Mouse (Mus musculus) ES-Bruce4 (cell line): ENCODE measurements around the gene Lrrk1.

ENCODE experiments used
- CTCF ChIP-seq: IDR thresholded peaks from one replicate; pipeline ENCODE4 v1.8.1; 2011; ENCODE audit warnings: low read depth, low read length
- EP300 ChIP-seq: IDR thresholded peaks from 2 replicates; pipeline ENCODE4 v1.6.1; 2011; ENCODE audit warnings: low read depth, low read length; ENCODE audit not compliant: insufficient read depth
- POLR2A ChIP-seq: IDR thresholded peaks from one replicate; pipeline ENCODE4 v1.8.1; 2011; ENCODE audit warnings: low read length; ENCODE audit not compliant: insufficient read depth

- no peak for TF ChIP-seq POLR2A
- TF ChIP-seq EP300 = no peak
- no peak for TF ChIP-seq CTCF
Measured at GRCm38 (mm10) chr7:66375736-66376135, 12.4 kb downstream of the Lrrk1 start.
